Mouse (Mus musculus): ENCODE data around the gene Gapvd1. TPM values are rescaled to one million over a fixed set of nuclear protein-coding genes. Genes with fewer than 3 reads are reported as not detected.

The Gapvd1 gene
- polyA plus RNA-seq, 1 experiment from 2014 or later: 105 TPM

DNA sequence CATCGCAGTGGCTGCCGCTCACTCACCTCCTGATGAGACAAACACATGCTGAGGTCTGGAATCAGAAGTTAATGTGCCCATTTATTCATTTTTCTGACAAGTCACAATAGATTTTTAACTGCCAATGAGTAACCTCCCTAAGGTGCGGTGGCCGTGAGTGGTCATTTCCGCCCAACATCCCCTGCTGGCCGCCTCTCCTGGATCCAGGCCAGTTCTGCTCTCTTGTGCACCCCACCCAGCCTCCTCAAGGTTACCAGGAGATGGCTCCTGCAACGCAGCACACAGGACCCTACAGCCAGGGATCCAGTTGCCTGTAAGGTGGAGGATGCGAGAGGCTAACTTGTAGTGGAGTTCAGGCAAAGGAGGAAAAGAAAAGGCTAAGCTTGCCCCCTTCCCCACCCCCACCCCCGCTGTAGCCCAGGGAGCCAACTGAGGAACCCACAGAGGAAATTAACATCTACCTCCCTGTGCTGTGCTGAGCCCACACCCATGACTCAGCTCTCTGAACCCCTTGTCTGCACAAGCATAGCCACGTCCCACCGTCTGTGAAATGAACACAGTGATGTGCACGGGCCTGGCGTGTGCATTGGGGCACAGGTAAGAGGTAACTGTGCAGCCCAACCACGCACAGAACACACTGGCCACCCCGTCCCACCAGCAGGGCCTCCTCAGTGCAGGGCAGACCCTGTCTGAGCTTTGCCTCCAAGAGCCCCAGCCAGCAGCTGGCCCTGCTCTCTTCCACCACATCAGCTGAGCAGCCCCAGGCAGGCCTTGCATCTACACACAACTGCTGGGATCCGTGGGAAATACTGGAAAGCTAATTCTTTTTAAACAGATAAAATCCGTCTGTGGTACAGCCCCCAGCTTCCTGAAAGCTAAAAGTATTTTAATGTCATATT, 127.5 kb downstream of the Gapvd1 start:
- H3K9me3 ChIP-seq (replicated peaks): no peaks in the 10 kb centered on the region
- no peaks in the 10 kb centered on the region for H3K27me3 ChIP-seq (replicated peaks)
- ATAC-seq (ENCODE audit: low FRiP score): no peak
- WGBS: 76% methylated on average over 17 of the region's 17 CpGs
- H3K4me3 ChIP-seq (replicated peaks): no peak overlapping the region
- H3K36me3 ChIP-seq: 0 out of 2 replicates have a peak, but pooled peaks cover 4% of the 10 kb centered on the region
- H3K27ac ChIP-seq (replicated peaks): no peak overlapping the region
- no peak overlapping the region for H3K4me2 ChIP-seq
- H3K9ac ChIP-seq (replicated peaks): no peak overlapping the region
- peaks cover 5% of the 10 kb centered on the region for H3K4me1 ChIP-seq

Other genes starting within 250 kb of the Gapvd1 start
- gene Hspa5, start 16.7 kb upstream of the Gapvd1 start, polyA plus RNA-seq (2015; fragmentation: Nextera tagmentation; extraction: Ambion mirVana): 475 and 549 TPM in 2 replicates
- 23.2 and 31.7 TPM in 2 replicates for gene Rabepk, start 44.7 kb upstream of the Gapvd1 start, polyA plus RNA-seq (2015; fragmentation: Nextera tagmentation; extraction: Ambion mirVana)
- gene Fbxw2, start 71.1 kb upstream of the Gapvd1 start, polyA plus RNA-seq (2015; fragmentation: Nextera tagmentation; extraction: Ambion mirVana): 101 and 102 TPM in 2 replicates
- not detected in 2 replicates for gene Gm34653, start 77.8 kb upstream of the Gapvd1 start, polyA plus RNA-seq (2015; fragmentation: Nextera tagmentation; extraction: Ambion mirVana)
- gene Cutal, start 119.2 kb upstream of the Gapvd1 start, polyA plus RNA-seq (2015; fragmentation: Nextera tagmentation; extraction: Ambion mirVana): 0.32 and 1.2 TPM in 2 replicates
- gene Psmd5, start 119.7 kb upstream of the Gapvd1 start, polyA plus RNA-seq (2015; fragmentation: Nextera tagmentation; extraction: Ambion mirVana): 88.9 and 97.3 TPM in 2 replicates
- 2.2 and 3.5 TPM in 2 replicates for gene Phf19, start 158.8 kb upstream of the Gapvd1 start, polyA plus RNA-seq (2015; fragmentation: Nextera tagmentation; extraction: Ambion mirVana)
- gene Traf1, start 206.5 kb upstream of the Gapvd1 start, polyA plus RNA-seq (2015; fragmentation: Nextera tagmentation; extraction: Ambion mirVana): 3.9 and 5.4 TPM in 2 replicates

Data from neural tube, embryonic 15.5 days (tissue).